Mouse (Mus musculus): Measurements from ENCODE around the gene Gpam.
"Not testable (repeated sequence)": the region's sequence is repeated elsewhere in the genome, so short reads cannot be mapped to it uniquely, and the experiment has no call there.

Gene Gpam

GRCm38 (mm10) chr19:55127072-55127718, at the start of gene Gpam:
Gene Gpam (minus strand): TSS chr19:55127238.
- no peak for DNase-seq (ENCODE audit: low spot score)

- DNase-seq (ENCODE audit: low spot score) = no peak
These were observed 44.5 kb upstream of the Gpam start for GRCm38 (mm10) chr19:55171585-55171984.

- DNase-seq (ENCODE audit: low spot score) = no peak
These were observed 43.4 kb upstream of the Gpam start for GRCm38 (mm10) chr19:55170399-55170798.

- DNase-seq (ENCODE audit: low spot score) = not testable (repeated sequence)
These were observed 42.2 kb upstream of the Gpam start for GRCm38 (mm10) chr19:55169236-55169729.

GRCm38 (mm10) chr19:55168360-55168759, 41.3 kb upstream of the Gpam start:
- no peak for DNase-seq (ENCODE audit: low spot score)

GRCm38 (mm10) chr19:55167741-55168140, 40.7 kb upstream of the Gpam start:
- no peak for DNase-seq (ENCODE audit: low spot score)

GRCm38 (mm10) chr19:55166741-55167140, 39.7 kb upstream of the Gpam start:
- DNase-seq (ENCODE audit: low spot score) = no peak

- DNase-seq (ENCODE audit: low spot score) = no peak
These were observed 38.9 kb upstream of the Gpam start for GRCm38 (mm10) chr19:55165954-55166353.

- DNase-seq (ENCODE audit: low spot score) = no peak
These were observed 38.3 kb upstream of the Gpam start for GRCm38 (mm10) chr19:55165183-55165865.

GRCm38 (mm10) chr19:55164162-55164561, 37.1 kb upstream of the Gpam start:
- DNase-seq (ENCODE audit: low spot score) = no peak

- DNase-seq (ENCODE audit: low spot score) = no peak
These were observed 35.2 kb upstream of the Gpam start for GRCm38 (mm10) chr19:55162271-55162670.

GRCm38 (mm10) chr19:55159826-55160225, 32.8 kb upstream of the Gpam start:
- no peak for DNase-seq (ENCODE audit: low spot score)

- no peak for DNase-seq (ENCODE audit: low spot score)
These were observed 31.6 kb upstream of the Gpam start for GRCm38 (mm10) chr19:55158606-55159005.

GRCm38 (mm10) chr19:55157029-55157428, 30.0 kb upstream of the Gpam start:
- DNase-seq (ENCODE audit: low spot score) = no peak

- DNase-seq (ENCODE audit: low spot score) = no peak
These were observed 25.9 kb upstream of the Gpam start for GRCm38 (mm10) chr19:55152983-55153382.

- DNase-seq (ENCODE audit: low spot score) = not testable (repeated sequence)
These were observed 25.2 kb upstream of the Gpam start for GRCm38 (mm10) chr19:55152274-55152673.

GRCm38 (mm10) chr19:55149646-55150045, 22.6 kb upstream of the Gpam start:
- no peak for DNase-seq (ENCODE audit: low spot score)

- DNase-seq (ENCODE audit: low spot score) = no peak
These were observed 21.1 kb upstream of the Gpam start for GRCm38 (mm10) chr19:55148109-55148508.

- DNase-seq (ENCODE audit: low spot score) = no peak
These were observed 20.5 kb upstream of the Gpam start for GRCm38 (mm10) chr19:55147568-55147967.

- DNase-seq (ENCODE audit: low spot score) = no peak
These were observed 18.1 kb upstream of the Gpam start for GRCm38 (mm10) chr19:55145136-55145535.

- no peak for DNase-seq (ENCODE audit: low spot score)
These were observed 17.7 kb upstream of the Gpam start for GRCm38 (mm10) chr19:55144691-55145090.

- DNase-seq (ENCODE audit: low spot score) = no peak
These were observed 16.6 kb upstream of the Gpam start for GRCm38 (mm10) chr19:55143391-55144300.

- no peak for DNase-seq (ENCODE audit: low spot score)
These were observed 12.3 kb upstream of the Gpam start for GRCm38 (mm10) chr19:55139301-55139700.
